Mouse (Mus musculus): ENCODE results near the gene Herc3. TPM values are rescaled to one million over a fixed set of nuclear protein-coding genes. Genes with fewer than 3 reads are reported as not detected.

Herc3 gene
- polyA plus RNA-seq, 2 experiments: 2.4 to 3.3 TPM

DNA sequence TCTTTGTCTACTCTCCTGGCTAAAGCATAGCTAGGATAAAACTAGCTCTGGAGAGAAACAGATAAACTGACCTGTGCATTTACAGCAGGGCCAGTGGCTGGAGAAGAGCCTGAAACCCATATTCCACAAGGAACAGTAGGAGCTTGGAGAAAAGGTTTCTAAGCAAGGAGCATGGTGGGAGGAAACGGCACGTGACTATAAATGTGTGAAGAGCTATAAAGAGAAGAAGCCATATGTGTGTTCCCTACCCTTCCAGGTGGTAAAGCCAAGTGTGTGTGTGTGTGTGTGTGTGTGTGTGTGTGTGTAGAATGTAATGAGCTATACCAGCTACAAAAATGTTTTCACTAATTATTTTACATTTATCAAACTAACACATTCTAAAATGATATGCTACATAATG is 111.0 kb downstream of the Herc3 start:
- no peaks in the 10 kb centered on the region for H3K36me3 ChIP-seq (replicated peaks; ENCODE audit: control insufficient read depth, insufficient read depth, low read depth)
- no peak for DNase-seq (ENCODE audit: low read depth in 3 of 3, low spot score in 3 of 3)
- no peaks in the 10 kb centered on the region for H3K27me3 ChIP-seq (ENCODE audit: control insufficient read depth, insufficient read depth, low read length)
- no peaks in the 10 kb centered on the region for H3K4me1 ChIP-seq (replicated peaks; ENCODE audit: control insufficient read depth in 2 of 2, insufficient read depth in 2 of 2, low read length in 1 of 2)
- H3K27ac ChIP-seq: no peak overlapping the region
- no peaks in the 10 kb centered on the region for H3K9me3 ChIP-seq (ENCODE audit: control insufficient read depth, low read length)
- H3K4me3 ChIP-seq (ENCODE audit: insufficient read depth in 1 of 2, low read depth in 2 of 2, low read length in 2 of 2): no peak overlapping the region
- TF ChIP-seq EP300 (IDR thresholded peaks at IDR 0.05; ENCODE audit: low read depth) (no peak), CTCF (IDR thresholded peaks at IDR 0.05; ENCODE audit: low read depth) (no peak)
- no peak overlapping the region for H3K9ac ChIP-seq (replicated peaks)
- no peak for ATAC-seq (ENCODE audit: insufficient read depth)
- no peak overlapping the region for H3K4me2 ChIP-seq (ENCODE audit: low read depth)
- 78% methylated on average over 2 of the region's 2 CpGs for WGBS (ENCODE audit: insufficient replicate concordance)

DNA sequence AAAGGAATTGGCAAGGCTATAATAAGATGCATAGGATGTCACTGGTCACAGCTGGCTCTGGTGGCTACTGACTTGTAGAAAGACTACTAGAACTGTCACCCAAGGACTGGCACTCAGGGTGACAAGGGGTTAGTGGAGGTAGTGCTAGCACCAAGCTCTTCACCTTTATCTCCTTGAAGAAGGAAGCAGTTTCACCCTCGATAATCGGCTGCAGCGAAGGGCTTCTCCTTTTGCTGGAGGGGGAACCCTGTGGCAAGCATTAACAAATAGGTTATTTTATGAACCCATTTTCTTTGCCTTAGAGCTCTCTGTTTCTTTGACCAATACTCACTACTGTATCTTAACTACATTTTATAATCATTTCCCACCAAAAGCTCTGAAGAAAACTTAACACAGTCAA is 112.7 kb downstream of the Herc3 start:
- no peaks in the 10 kb centered on the region for H3K27me3 ChIP-seq (ENCODE audit: control insufficient read depth, insufficient read depth, low read length)
- 29% methylated on average over 3 of the region's 3 CpGs for WGBS (ENCODE audit: insufficient replicate concordance)
- H3K9me3 ChIP-seq (ENCODE audit: control insufficient read depth, low read length): no peaks in the 10 kb centered on the region
- TF ChIP-seq EP300 (IDR thresholded peaks at IDR 0.05; ENCODE audit: low read depth) (no peak), CTCF (IDR thresholded peaks at IDR 0.05; ENCODE audit: low read depth) (no peak)
- H3K4me1 ChIP-seq (replicated peaks; ENCODE audit: control insufficient read depth in 2 of 2, insufficient read depth in 2 of 2, low read length in 1 of 2): no peaks in the 10 kb centered on the region
- ATAC-seq (ENCODE audit: insufficient read depth) (no peak), DNase-seq (ENCODE audit: low read depth in 3 of 3, low spot score in 3 of 3) (no peak)
- H3K36me3 ChIP-seq (replicated peaks; ENCODE audit: control insufficient read depth, insufficient read depth, low read depth): no peaks in the 10 kb centered on the region
- no peak overlapping the region for H3K9ac ChIP-seq (replicated peaks)
- H3K4me3 ChIP-seq (ENCODE audit: insufficient read depth in 1 of 2, low read depth in 2 of 2, low read length in 2 of 2): no peak overlapping the region
- H3K4me2 ChIP-seq (ENCODE audit: low read depth): no peak overlapping the region
- H3K27ac ChIP-seq: no peak overlapping the region

DNA sequence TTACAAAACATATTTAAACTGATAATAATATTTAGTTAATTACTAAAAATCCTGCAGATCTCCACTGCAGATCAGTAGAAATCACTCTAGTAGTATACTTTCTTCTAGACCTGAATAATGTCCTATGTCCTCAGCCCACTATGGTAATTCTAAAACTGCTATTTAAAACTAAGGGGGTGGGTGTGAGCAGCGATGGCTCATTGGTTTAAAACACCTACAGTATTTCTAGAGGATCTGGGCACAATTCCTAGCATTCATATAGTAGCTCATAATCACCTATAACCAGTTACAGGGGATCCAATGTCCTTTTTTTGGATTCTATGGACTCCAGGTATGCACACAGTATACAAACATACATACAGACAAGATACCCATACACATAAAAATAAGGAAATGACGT is 115.0 kb downstream of the Herc3 start:
- no peaks in the 10 kb centered on the region for H3K9me3 ChIP-seq (ENCODE audit: control insufficient read depth, low read length)
- no peak overlapping the region for H3K4me2 ChIP-seq (ENCODE audit: low read depth)
- H3K36me3 ChIP-seq (replicated peaks; ENCODE audit: control insufficient read depth, insufficient read depth, low read depth): no peaks in the 10 kb centered on the region
- H3K9ac ChIP-seq (replicated peaks): no peak overlapping the region
- TF ChIP-seq CTCF (IDR thresholded peaks at IDR 0.05; ENCODE audit: low read depth): no peak
- TF ChIP-seq EP300 (IDR thresholded peaks at IDR 0.05; ENCODE audit: low read depth): no peak
- WGBS (ENCODE audit: insufficient replicate concordance): 27% methylated on average over 2 of the region's 2 CpGs
- no peak for DNase-seq (ENCODE audit: low read depth in 3 of 3, low spot score in 3 of 3)
- no peaks in the 10 kb centered on the region for H3K27me3 ChIP-seq (ENCODE audit: control insufficient read depth, insufficient read depth, low read length)
- H3K4me3 ChIP-seq (ENCODE audit: insufficient read depth in 1 of 2, low read depth in 2 of 2, low read length in 2 of 2): no peak overlapping the region
- H3K4me1 ChIP-seq (replicated peaks; ENCODE audit: control insufficient read depth in 2 of 2, insufficient read depth in 2 of 2, low read length in 1 of 2): no peaks in the 10 kb centered on the region
- ATAC-seq (ENCODE audit: insufficient read depth): no peak
- H3K27ac ChIP-seq: no peak overlapping the region

DNA sequence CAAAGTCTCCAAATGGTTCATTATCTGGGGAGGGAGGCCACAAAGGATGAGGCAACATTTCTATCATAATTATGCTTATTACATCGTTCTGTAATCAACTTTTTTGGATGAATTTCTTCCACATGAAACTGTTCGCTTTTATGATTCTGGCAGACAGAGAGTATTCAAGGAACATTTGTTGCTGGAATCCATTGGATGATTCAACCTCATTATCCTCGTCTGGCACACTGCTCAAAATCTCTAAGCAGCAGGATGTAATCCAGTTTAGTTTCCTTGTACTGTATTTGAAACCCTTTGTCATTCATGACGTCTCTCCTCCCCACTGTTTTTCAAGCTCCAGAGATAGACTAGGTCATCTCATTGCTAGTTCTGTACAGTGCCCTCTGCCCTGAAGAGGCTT is 115.6 kb downstream of the Herc3 start:
- Histone ChIP-seq H3K27me3 (ENCODE audit: control insufficient read depth, insufficient read depth, low read length) (no peaks in the 10 kb centered on the region), H3K9ac (replicated peaks) (no peak overlapping the region), H3K4me1 (replicated peaks; ENCODE audit: control insufficient read depth in 2 of 2, insufficient read depth in 2 of 2, low read length in 1 of 2) (no peaks in the 10 kb centered on the region), H3K36me3 (replicated peaks; ENCODE audit: control insufficient read depth, insufficient read depth, low read depth) (no peaks in the 10 kb centered on the region), H3K27ac (no peak overlapping the region), H3K9me3 (ENCODE audit: control insufficient read depth, low read length) (no peaks in the 10 kb centered on the region), H3K4me2 (ENCODE audit: low read depth) (no peak overlapping the region), H3K4me3 (ENCODE audit: insufficient read depth in 1 of 2, low read depth in 2 of 2, low read length in 2 of 2) (no peak overlapping the region)
- TF ChIP-seq CTCF (IDR thresholded peaks at IDR 0.05; ENCODE audit: low read depth): no peak
- TF ChIP-seq EP300 (IDR thresholded peaks at IDR 0.05; ENCODE audit: low read depth): no peak
- DNase-seq (ENCODE audit: low read depth in 3 of 3, low spot score in 3 of 3): no peak
- ATAC-seq (ENCODE audit: insufficient read depth): no peak
- WGBS (ENCODE audit: insufficient replicate concordance): 58% methylated on average over 4 of the region's 4 CpGs

DNA sequence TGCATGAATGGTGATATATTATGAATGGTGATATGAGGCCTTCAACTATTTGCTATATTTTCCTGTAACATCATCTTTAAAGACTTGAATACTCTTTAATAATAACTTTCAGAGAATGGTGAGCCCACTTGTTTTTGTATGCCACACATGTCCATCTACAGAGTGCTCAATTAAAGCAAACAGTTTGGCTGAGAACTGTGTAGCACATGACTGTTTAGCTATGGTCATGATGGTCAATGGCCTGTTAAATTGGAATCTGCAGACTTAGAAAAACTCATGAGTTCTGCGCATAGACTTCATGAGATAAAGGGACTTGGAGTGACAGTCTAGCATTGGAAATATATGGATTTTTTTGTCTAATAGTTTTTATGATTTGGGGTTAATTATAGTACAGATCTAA is 119.1 kb downstream of the Herc3 start:
- no peak for ATAC-seq (ENCODE audit: insufficient read depth)
- no peaks in the 10 kb centered on the region for H3K27me3 ChIP-seq (ENCODE audit: control insufficient read depth, insufficient read depth, low read length)
- no peaks in the 10 kb centered on the region for H3K9me3 ChIP-seq (ENCODE audit: control insufficient read depth, low read length)
- WGBS (ENCODE audit: insufficient replicate concordance): 71% methylated on average over 1 of the region's 1 CpGs
- H3K36me3 ChIP-seq (replicated peaks; ENCODE audit: control insufficient read depth, insufficient read depth, low read depth): no peaks in the 10 kb centered on the region
- H3K4me2 ChIP-seq (ENCODE audit: low read depth): no peak overlapping the region
- TF ChIP-seq CTCF (IDR thresholded peaks at IDR 0.05; ENCODE audit: low read depth) (no peak), EP300 (IDR thresholded peaks at IDR 0.05; ENCODE audit: low read depth) (no peak)
- no peak overlapping the region for H3K9ac ChIP-seq (replicated peaks)
- no peak overlapping the region for H3K4me3 ChIP-seq (ENCODE audit: insufficient read depth in 1 of 2, low read depth in 2 of 2, low read length in 2 of 2)
- H3K4me1 ChIP-seq (replicated peaks; ENCODE audit: control insufficient read depth in 2 of 2, insufficient read depth in 2 of 2, low read length in 1 of 2): no peaks in the 10 kb centered on the region
- DNase-seq (ENCODE audit: low read depth in 3 of 3, low spot score in 3 of 3): no peak
- H3K27ac ChIP-seq: no peak overlapping the region

Data from liver, embryonic 14.5 days (tissue).